Mouse (Mus musculus) bone marrow, adult 2 months (tissue): ENCODE results near the gene Cytl1. TPM values are rescaled to one million over a fixed set of nuclear protein-coding genes. Genes with fewer than 3 reads are reported as not detected.

Experiments
- H3K27ac ChIP-seq: fragments of 200-500 bp; 2 replicates; pipeline ENCODE4 v1.5.1; 2012; ENCODE audit warnings: low read depth, mild to moderate bottlenecking, control low read depth, inconsistent platforms, low read length; ENCODE audit not compliant: control insufficient read depth, poor library complexity, insufficient read depth
- H3K4me1 ChIP-seq: fragments of 200-500 bp; 2 replicates; pipeline ENCODE4 v1.6.1; 2011; ENCODE audit warnings: low read length; ENCODE audit not compliant: control insufficient read depth, insufficient read depth
- H3K4me3 ChIP-seq: fragments of 200-500 bp; replicated peaks from 2 replicates; pipeline ENCODE3; 2011; ENCODE audit warnings: mild to moderate bottlenecking, low read depth, low read length, control low read depth; ENCODE audit not compliant: control insufficient read depth
- CTCF ChIP-seq: fragments of 200-500 bp; IDR thresholded peaks from 2 replicates; pipeline ENCODE4 v1.5.1; 2011; ENCODE audit warnings: low read length, control low read depth; ENCODE audit not compliant: control insufficient read depth, insufficient read depth
- POLR2A ChIP-seq: fragments of 200-500 bp; IDR thresholded peaks from 2 replicates; pipeline ENCODE4 v1.6.1; 2011; ENCODE audit warnings: low read depth, mild to moderate bottlenecking, control low read depth, low read length, borderline replicate concordance; ENCODE audit not compliant: control insufficient read depth
- WGBS: fragments of 180-500 bp; shearing (Covaris S2); methylation state at CpG from one replicate; pipeline ENCODE4 v1.1.7; 2018; 5-methylcytosine and 5-hydroxymethylcytosine counted together
- polyA plus RNA-seq: library from polyadenylated mRNA; stranded (reverse); fragments of >200 nt; gene quantifications from 2 replicates; pipeline ENCODE4 v1.2.4, GENCODE M21; 2011; ENCODE audit warnings: low replicate concordance; ENCODE audit not compliant: missing spikeins, insufficient read depth, insufficient read length

Gene Cytl1
- polyA plus RNA-seq, 1 experiment: not detected

DNA sequence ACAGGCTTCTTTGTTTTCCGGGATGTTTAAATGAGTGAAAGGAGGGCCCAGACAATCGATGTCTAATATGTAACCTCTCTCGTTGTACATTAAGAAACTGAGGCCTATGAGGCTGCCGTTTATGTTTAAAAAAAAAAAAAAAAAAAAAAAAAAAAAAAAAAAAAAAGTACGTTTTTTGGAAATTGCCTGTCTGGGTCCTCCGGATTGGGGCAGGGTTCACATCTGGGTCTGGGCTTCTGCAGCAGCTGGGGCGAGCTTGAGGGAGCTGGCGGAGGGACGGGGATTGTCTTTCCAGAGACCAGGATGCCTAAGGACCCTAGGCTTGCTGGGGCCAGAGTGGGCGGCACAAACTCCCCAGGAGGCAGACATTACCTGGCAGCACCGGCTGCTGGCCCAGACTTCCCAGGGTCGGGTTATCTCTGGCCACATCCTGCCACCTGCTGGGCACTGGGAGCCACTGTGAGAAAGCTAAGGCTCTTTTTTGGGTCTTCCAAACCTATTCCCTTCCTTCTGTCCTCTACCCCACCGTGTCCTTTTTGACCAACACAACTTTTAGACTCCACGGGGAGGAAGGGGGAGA lies 17.8 kb upstream of the Cytl1 start:
- H3K27ac ChIP-seq: no peak overlapping the region
- no peak for TF ChIP-seq POLR2A
- WGBS: 3% methylated on average over 14 of the region's 14 CpGs

DNA sequence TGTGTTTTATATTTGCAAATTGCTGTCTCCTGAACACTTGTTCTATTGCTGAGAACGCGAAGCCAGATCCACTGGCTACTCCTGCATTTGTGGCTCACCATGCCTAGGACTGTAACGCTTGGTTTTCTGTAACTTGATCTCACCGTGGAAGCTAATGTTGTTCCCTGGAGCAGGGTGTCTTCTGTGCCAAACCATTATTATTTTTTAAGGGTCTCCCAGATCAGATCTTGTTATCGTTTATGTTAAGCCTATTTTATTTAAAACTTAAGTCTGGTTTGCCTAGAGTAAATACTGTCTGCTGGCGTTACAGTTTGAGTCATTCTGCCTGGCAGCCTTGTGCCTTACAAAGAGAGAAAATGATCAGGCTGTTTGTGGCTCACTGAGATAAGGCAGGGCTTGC lies 14.6 kb upstream of the Cytl1 start:
- H3K4me1 ChIP-seq: no peaks in the 10 kb centered on the region
- H3K4me3 ChIP-seq: no peak overlapping the region
- H3K27ac ChIP-seq: no peak overlapping the region
- no peak for TF ChIP-seq POLR2A
- no peak for TF ChIP-seq CTCF
- 47% methylated on average over 6 of the region's 6 CpGs for WGBS

More for the DNA sequence above, 17.8 kb upstream of the Cytl1 start:
- no peak overlapping the region for H3K4me3 ChIP-seq
- no peaks in the 10 kb centered on the region for H3K4me1 ChIP-seq

DNA sequence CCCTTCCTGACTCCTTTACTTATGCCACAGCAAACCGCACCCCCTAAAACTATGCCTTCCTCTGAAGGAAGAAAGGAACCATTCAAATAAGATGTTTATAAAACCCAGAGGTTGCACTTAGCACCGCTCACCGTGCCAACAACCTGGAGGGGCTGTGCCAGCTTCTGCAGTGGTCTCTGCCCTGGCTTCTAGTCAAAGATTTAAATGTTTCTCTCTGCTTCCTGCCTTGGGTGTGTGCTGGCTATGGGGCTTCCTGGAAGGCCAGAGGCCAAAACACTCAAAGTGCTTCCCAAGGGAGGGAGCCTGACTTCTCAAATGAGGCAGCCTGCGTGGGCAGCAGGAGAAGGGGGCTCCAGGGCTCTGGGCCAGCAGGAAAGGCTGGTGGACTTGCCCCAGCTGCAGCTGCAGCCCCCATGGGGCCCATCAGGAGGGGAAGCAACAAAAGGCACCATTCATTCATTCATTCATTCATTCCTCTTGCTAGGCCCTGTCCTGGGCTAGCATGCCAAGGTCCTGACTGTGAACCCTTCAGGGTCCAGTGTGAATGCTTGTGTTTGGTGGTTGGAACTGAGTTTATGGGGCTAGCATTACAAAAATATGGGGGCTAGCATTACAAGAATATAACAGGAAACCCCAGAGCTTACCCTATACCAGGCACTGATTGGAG lies 10.0 kb upstream of the Cytl1 start:
- WGBS: 73% methylated on average over 4 of the region's 4 CpGs
- no peaks in the 10 kb centered on the region for H3K4me1 ChIP-seq
- H3K27ac ChIP-seq: no peak overlapping the region
- TF ChIP-seq CTCF (no peak), POLR2A (no peak)
- H3K4me3 ChIP-seq: no peak overlapping the region

DNA sequence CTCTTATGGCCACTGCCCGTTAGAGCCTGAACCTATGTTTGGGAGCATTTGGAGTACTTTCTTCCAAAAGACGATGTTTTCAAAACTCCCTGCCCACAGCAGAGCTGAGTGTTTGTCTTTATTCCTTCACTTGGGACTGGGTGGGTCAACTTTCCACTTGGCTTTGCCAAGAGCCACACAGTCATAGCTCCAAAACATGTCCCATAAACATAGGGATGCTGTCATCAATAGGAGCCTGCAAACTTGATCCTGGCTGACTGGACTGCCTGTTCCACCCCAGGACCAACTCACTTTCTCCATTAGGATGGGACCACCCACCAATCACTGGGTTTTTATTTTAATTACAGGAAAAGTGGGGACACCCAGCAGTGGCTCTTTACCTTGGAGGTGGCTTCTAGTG lies 4.5 kb upstream of the Cytl1 start:
- no peak overlapping the region for H3K4me3 ChIP-seq
- WGBS: 83% methylated on average over 2 of the region's 2 CpGs
- TF ChIP-seq POLR2A: no peak
- no peak for TF ChIP-seq CTCF
- no peak overlapping the region for H3K27ac ChIP-seq
- no peaks in the 10 kb centered on the region for H3K4me1 ChIP-seq

DNA sequence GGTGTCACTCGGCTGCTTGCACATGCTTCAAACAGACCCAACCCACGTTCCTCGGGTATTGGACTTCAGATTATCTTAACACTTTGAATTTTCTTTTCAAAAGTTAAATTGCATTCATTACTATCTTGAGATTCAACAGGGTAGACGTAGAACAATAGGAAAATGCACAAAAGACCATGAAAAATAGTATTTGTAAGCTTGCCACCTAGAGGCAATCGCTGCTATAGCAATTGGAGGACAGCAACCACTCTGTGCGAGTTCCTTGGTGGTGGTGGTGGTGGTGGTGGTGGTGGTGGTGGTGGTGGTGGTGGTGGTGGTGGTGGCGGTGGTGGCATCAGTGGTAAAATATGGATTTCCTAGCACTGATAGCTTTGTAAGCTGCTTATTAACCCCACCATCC lies 894 bp downstream of the Cytl1 start:
- WGBS: 57% methylated on average over 7 of the region's 7 CpGs
- H3K4me3 ChIP-seq: no peak overlapping the region
- H3K4me1 ChIP-seq: no peaks in the 10 kb centered on the region
- no peak for TF ChIP-seq POLR2A
- no peak overlapping the region for H3K27ac ChIP-seq

DNA sequence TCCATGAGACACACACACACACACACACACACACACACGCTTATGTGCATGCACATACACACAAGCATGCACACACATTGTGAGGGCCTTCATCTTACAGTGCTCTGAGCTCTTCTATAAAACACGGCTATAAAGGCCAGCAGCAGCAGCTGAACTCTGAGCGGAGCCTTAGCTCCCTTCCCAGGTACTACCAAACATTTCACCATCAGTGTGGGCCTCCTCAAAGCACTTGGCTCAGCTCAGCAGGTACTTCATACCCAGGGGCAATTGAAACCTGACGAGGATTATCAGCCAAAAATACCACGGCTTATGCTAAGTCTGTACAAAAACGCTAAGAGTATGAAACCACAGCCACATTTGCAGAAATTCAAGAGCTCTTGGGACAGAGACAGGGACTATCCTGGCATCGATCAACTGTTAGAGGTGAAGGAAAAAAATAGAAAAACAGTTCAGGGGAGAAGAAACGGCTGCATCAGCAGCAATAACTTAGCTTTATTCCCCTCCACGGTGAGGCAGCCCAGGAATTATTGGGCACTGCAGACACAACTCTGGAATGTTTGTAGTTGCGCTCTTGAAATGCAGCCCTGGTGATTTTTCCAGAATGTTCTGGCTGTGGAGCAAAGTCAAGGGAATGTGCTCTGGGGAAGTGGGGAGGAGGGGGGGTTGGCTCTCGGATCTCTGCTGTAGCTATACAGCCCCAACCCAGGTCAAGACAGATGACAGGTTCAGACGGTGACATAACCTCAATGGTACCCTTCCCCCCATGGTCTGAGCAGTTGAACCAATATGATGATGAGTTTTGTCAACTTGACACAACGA lies 8.8 kb downstream of the Cytl1 start:
- H3K4me1 ChIP-seq: no peaks in the 10 kb centered on the region
- 70% methylated on average over 13 of the region's 13 CpGs for WGBS
- H3K4me3 ChIP-seq: no peak overlapping the region
- TF ChIP-seq POLR2A (no peak), CTCF (no peak)
- no peak overlapping the region for H3K27ac ChIP-seq

DNA sequence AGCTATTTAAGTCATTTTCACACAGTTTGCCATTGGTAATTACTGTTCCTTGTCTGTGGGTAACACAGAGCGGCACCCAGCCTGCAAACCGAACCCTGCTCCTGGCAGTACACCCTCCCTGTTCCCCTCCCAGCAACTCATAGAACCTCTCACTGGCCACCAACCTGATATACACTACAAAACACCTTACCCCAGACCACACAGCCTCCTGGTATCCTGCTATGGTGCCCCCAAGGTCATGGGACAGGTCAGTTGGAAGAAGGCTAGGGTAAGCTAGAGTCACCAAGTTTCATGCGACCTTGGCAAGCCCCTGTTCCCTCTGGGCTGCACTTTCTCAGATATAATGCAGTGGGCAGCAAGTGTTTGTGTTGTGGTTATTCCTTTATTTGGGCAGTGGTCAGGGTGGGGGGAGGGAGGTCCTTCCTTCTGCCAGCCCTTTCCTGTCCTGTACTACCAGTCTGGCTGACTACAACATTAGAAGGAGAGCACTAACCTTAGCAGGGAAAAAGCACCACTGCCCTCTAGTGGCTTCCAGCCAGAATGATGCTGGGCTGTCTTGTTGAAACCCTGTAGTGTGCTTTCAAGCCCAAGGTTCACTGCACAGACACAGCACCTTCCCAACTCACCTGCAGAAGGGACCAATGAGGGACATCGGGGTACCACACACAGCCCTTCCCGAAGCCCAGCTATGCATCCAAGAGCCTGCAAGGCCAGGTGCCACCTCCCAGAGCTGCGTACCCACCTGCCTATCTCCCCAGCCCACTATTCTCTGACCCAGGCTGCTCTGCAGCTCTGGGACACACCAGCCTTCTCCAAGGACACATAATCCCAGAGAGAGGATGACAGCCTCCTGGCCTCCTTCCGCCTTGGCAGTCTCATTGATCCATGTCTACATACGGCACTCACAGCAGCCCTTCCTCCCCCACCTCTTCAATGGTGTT lies 17.0 kb downstream of the Cytl1 start:
- Histone ChIP-seq H3K4me3 (no peak overlapping the region), H3K4me1 (no peaks in the 10 kb centered on the region), H3K27ac (no peak overlapping the region)
- TF ChIP-seq POLR2A: no peak
- TF ChIP-seq CTCF: no peak
- 56% methylated on average over 8 of the region's 8 CpGs for WGBS

DNA sequence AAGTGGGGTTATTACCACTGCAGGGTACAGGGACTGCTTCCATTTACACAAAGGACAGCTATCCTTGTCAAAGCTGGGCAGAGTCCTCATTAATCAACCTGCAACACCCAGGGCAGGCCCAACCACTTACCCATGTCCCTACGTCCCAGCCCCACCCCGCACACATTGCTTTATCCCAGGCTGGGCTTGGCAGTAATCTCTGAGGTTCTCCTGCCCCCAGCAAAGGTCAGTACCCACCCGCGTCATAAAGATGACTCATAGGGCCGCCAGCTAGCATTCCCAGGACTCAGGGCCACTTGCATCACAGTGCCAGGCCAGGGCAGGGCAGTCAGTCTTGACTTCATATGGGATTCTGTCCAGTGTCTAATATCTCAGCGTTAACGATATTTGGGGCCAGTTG lies 18.0 kb downstream of the Cytl1 start:
- Histone ChIP-seq H3K4me3 (no peak overlapping the region), H3K27ac (no peak overlapping the region), H3K4me1 (no peaks in the 10 kb centered on the region)
- TF ChIP-seq POLR2A: no peak
- TF ChIP-seq CTCF: no peak
- 73% methylated on average over 7 of the region's 7 CpGs for WGBS
